Mouse (Mus musculus): ENCODE data around the gene Gsdmc3. TPM values are rescaled to one million over a fixed set of nuclear protein-coding genes. Genes with fewer than 3 reads are reported as not detected.
"Not testable (repeated sequence)": the region's sequence is repeated elsewhere in the genome, so short reads cannot be mapped to it uniquely, and the experiment has no call there.

Gene Gsdmc3
- polyA plus RNA-seq, 1 experiment from 2014 or later = not detected

- not testable (repeated sequence) for H3K9ac ChIP-seq (replicated peaks); ATAC-seq (ENCODE audit: insufficient number of reproducible peaks, insufficient read depth, low FRiP score, low TSS enrichment, low read depth); H3K4me3 ChIP-seq (replicated peaks); H3K36me3 ChIP-seq; H3K9me3 ChIP-seq; H3K4me1 ChIP-seq (replicated peaks); H3K4me2 ChIP-seq; H3K27ac ChIP-seq; H3K27me3 ChIP-seq
- WGBS = 46% methylated on average over 5 of the region's 5 CpGs
These were observed 16.4 kb downstream of the Gsdmc3 start for GRCm38 (mm10) chr15:63861965-63862364.

Other genes with a start within 250 kb of the Gsdmc3 start
- not detected in 2 replicates for gene Gsdmc2, start 33.4 kb downstream of the Gsdmc3 start, polyA plus RNA-seq (2016; fragmentation: Nextera tagmentation; extraction: Ambion mirVana)
- not detected in 2 replicates for gene Gsdmc4, start 33.7 kb upstream of the Gsdmc3 start, polyA plus RNA-seq (2016; fragmentation: Nextera tagmentation; extraction: Ambion mirVana)
- gene Fam49b, start 181.9 kb upstream of the Gsdmc3 start, polyA plus RNA-seq (2016; fragmentation: Nextera tagmentation; extraction: Ambion mirVana) = 72.0 and 75.9 TPM in 2 replicates

Data from limb, embryonic 12.5 days (tissue).